Mouse (Mus musculus) embryo, embryonic 9.5 days (tissue): ENCODE measurements around the gene Nptx1.

Experiments
- DNase-seq: peaks from one replicate; pipeline ENCODE4 v3.0.0-alpha.2; 2017; ENCODE audit errors: extremely low spot score

Nptx1 gene

GRCm38 (mm10) chr11:119491690-119492087 is 55.9 kb downstream of the Nptx1 start:
- DNase-seq: no peak

DNA sequence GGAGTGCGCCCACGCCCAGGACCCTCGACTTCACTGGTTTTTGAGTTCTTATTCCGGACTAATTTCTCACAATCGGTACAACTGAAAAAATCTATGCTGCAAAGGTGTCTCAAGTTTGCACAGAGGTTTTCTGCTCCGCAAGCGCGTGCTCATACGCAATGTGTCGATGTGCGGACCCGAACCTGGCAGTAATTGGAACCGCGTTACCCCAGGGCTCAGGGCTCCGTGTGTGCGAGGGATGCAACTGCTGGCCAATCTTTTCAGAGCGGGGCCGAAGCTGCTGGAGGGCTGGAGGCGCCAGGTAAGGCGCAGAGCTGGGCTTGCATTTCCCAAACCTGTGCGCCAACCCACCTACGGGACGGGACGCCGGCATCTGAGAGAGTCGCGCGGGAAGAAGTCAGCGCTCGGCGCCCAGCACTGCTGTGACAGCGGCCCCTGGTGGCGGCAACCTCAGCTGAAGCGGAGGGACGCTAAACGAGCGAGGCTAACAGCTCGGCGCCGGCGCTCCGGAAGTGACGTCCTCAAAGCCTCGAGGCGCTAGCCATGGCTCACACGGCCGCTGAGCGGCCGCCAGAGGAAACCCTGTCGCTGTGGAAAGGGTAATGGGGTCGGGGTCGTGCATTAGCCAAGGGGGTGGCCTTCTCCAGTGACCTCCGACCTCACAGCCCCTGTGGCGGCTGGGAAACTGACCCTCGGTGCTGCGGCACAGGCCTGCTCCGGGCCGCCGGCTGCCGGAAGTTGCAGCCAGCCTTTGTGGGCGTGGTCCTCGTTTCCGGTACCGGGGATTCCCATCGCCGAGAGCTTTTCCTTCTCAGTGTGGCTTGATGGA is 56.5 kb downstream of the Nptx1 start, which contains the start of gene Endov:
TSS of gene Endov (plus strand) at position 487 of the 829 bp plus-strand sequence.
- peak; percentile 97 for DNase-seq
